Mouse (Mus musculus): ENCODE measurements around the gene Ifitm2. TPM values are rescaled to one million over a fixed set of nuclear protein-coding genes. Genes with fewer than 3 reads are reported as not detected.
"Not testable (repeated sequence)": the region's sequence is repeated elsewhere in the genome, so short reads cannot be mapped to it uniquely, and the experiment has no call there.

The Ifitm2 gene
- polyA plus RNA-seq, 1 experiment from 2014 or later: 182 TPM

DNA sequence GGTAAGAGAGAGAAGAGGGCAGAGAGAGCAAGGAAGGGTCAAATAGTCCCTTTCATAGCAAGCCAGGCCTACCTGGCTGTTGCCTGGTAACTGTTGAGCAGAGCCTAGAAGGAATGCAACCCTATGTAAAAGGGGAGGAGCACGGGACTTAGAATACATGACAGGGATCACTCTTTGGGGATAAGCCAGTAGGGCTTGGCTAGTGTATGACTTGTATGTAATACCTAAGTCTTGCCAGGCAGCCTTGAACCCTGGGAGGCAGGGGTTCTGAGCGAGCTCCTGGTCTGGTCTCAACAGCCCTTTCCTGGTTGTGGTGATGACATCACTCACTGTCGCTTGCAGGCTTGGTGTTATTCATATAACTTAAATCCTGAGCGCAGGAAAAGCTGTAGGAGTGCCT is 33.2 kb upstream of the Ifitm2 start:
- no peak for ATAC-seq
- WGBS: 75% methylated on average over 4 of the region's 4 CpGs
- H3K9ac ChIP-seq (ENCODE audit: low read depth, low read length): no peak overlapping the region

DNA sequence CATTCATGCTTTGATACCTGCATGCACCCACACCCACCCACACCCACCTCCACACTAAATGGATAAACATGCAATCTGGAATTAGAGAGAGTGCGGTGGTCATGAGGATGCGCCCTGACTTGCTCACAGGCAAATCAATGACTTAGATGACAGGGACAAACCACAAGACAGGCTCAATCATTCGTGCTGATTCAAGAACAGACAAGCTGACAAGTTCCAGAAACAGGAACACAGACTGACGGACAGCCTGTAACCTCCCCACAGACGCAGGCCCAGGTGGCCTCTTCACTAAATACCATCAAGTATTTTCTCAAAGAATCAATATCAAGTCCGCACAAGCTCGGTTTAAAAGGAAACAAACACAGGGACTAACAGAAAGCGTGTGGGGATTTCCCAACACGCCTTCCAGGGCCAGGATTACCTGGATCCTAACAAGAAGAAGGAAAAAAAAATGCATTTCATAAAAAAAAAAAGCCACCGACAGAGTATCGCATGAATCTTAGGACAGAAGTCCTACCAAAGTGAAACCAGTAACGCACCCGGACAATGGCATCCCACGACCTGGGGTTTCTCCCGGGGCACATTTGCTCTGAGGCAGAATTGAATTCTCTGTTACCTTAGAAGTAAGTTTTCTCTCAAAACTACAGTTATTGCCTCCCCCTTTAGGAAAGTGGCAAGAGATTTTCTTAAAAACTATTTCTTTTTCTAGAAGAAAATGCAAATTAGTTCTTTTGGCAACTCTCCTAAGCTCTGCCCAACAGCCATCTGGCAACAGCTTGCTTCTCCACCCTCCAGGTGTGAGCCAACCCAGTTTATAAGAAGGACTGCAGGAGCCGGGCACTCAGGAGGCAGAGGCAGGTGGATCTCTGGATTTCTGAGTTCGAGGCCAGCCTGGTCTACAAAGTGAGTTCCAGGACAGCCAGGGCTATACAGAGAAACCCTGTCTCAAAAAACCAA is 31.7 kb upstream of the Ifitm2 start:
- Histone ChIP-seq H3K36me3 (ENCODE audit: control insufficient read depth, insufficient read depth, low read length) (no peaks in the 10 kb centered on the region), H3K27ac (ENCODE audit: low read depth, low read length) (no peak overlapping the region), H3K9ac (ENCODE audit: low read depth, low read length) (no peak overlapping the region), H3K9me3 (ENCODE audit: control insufficient read depth, low read length) (no peaks in the 10 kb centered on the region), H3K27me3 (replicated peaks; ENCODE audit: control insufficient read depth, insufficient read depth, low read length) (no peaks in the 10 kb centered on the region), H3K4me1 (ENCODE audit: control insufficient read depth, insufficient read depth, low read depth, low read length) (no peaks in the 10 kb centered on the region), H3K4me2 (ENCODE audit: low read length) (no peak overlapping the region), H3K4me3 (ENCODE audit: low read length) (no peak overlapping the region)
- 87% methylated on average over 17 of the region's 17 CpGs for WGBS
- no peak for ATAC-seq

More for the DNA sequence above, 33.2 kb upstream of the Ifitm2 start:
- H3K4me1 ChIP-seq (ENCODE audit: control insufficient read depth, insufficient read depth, low read depth, low read length): no peaks in the 10 kb centered on the region
- H3K4me3 ChIP-seq (ENCODE audit: low read length): no peak overlapping the region
- H3K27me3 ChIP-seq (replicated peaks; ENCODE audit: control insufficient read depth, insufficient read depth, low read length): no peaks in the 10 kb centered on the region
- no peaks in the 10 kb centered on the region for H3K36me3 ChIP-seq (ENCODE audit: control insufficient read depth, insufficient read depth, low read length)
- H3K4me2 ChIP-seq (ENCODE audit: low read length): no peak overlapping the region
- H3K9me3 ChIP-seq (ENCODE audit: control insufficient read depth, low read length): no peaks in the 10 kb centered on the region
- H3K27ac ChIP-seq (ENCODE audit: low read depth, low read length): no peak overlapping the region

DNA sequence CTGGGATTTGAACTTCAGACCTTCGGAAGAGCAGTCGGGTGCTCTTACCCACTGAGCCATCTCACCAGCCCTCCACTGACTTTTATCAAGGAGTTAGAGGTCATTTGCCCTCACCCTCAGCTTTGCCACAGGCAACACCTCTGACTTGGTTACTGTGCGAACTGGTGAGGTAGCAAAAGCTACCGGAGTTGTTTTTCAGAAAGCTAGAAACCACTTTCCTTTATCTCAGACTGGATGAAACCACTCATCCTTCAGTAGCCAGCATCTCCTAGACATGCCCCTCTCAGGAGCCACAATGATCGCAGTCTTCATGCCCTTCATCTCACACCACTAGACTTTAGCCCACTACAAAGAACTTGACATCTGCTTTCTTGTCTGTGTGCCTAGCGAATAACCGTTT is 27.2 kb upstream of the Ifitm2 start:
- Histone ChIP-seq H3K4me2 (ENCODE audit: low read length) (no peak overlapping the region), H3K9me3 (ENCODE audit: control insufficient read depth, low read length) (no peaks in the 10 kb centered on the region), H3K9ac (ENCODE audit: low read depth, low read length) (no peak overlapping the region)

DNA sequence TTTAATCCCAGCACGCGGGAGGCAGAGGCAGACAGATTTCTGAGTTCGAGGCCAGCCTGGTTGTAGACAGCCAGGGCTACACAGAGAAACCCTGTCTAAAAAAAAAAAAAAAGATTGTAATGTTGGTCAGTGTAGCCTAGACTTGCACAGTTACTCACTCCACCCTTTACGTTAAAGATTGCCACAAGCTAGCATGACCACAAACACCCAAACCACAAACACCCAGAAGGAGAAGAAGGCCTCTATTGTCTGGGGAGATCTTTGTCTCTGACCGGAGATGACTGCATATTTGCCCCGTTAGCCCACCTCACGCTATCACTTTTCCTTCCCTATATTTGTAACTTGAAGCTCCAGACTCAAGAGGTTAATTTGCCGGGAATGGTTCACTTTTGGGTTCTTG is 25.9 kb upstream of the Ifitm2 start:
- Histone ChIP-seq H3K4me1 (ENCODE audit: control insufficient read depth, insufficient read depth, low read depth, low read length) (no peaks in the 10 kb centered on the region), H3K27me3 (replicated peaks; ENCODE audit: control insufficient read depth, insufficient read depth, low read length) (no peaks in the 10 kb centered on the region), H3K4me2 (ENCODE audit: low read length) (no peak overlapping the region), H3K27ac (ENCODE audit: low read depth, low read length) (no peak overlapping the region), H3K9me3 (ENCODE audit: control insufficient read depth, low read length) (no peaks in the 10 kb centered on the region), H3K9ac (ENCODE audit: low read depth, low read length) (no peak overlapping the region), H3K36me3 (ENCODE audit: control insufficient read depth, insufficient read depth, low read length) (no peaks in the 10 kb centered on the region), H3K4me3 (ENCODE audit: low read length) (no peak overlapping the region)
- 97% methylated on average over 8 of the region's 8 CpGs for WGBS
- no peak for ATAC-seq

More for the DNA sequence above, 27.2 kb upstream of the Ifitm2 start:
- Histone ChIP-seq H3K27me3 (replicated peaks; ENCODE audit: control insufficient read depth, insufficient read depth, low read length) (no peaks in the 10 kb centered on the region), H3K27ac (ENCODE audit: low read depth, low read length) (no peak overlapping the region), H3K4me1 (ENCODE audit: control insufficient read depth, insufficient read depth, low read depth, low read length) (no peaks in the 10 kb centered on the region), H3K4me3 (ENCODE audit: low read length) (no peak overlapping the region), H3K36me3 (ENCODE audit: control insufficient read depth, insufficient read depth, low read length) (no peaks in the 10 kb centered on the region)
- WGBS: 94% methylated on average over 7 of the region's 7 CpGs
- no peak for ATAC-seq

DNA sequence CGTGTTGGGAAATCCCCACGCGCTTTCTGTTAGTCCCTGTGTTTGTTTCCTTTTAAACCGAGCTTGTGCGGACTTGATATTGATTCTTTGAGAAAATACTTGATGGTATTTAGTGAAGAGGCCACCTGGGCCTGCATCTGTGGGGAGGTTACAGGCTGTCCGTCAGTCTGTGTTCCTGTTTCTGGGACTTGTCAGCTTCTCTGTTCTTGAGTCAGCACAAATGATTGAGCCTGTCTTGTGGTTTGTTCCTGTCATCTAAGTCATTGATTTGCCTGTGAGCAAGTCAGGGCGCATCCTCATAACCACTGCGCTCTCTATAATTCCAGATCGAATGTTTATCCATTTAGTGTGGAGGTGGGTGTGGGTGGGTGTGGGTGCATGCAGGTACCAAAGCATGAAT is 20.9 kb upstream of the Ifitm2 start:
- 90% methylated on average over 9 of the region's 9 CpGs for WGBS
- ATAC-seq: not testable (repeated sequence)

DNA sequence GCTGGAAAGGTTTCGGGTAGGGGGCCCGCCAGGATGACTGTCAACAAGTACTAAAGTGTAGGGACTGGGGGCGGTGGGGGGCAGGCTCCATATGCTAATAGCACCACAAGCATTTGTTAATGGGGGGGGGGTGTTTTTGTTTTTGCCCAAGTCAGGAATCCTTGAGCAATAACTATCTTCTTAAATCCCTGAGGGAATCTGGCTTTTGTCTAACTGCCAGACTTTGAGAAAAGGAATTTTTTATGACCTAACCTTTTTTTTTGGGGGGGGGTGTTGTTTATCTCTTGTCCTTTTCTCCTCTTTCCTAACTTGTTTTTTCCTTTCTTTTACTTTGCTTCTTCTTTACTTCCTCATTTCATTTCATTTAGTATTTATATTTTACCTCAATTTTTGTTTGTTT is 19.7 kb upstream of the Ifitm2 start:
- no peak overlapping the region for H3K4me2 ChIP-seq (ENCODE audit: low read length)
- 28% methylated on average over 3 of the region's 3 CpGs for WGBS

More for the DNA sequence above, 20.9 kb upstream of the Ifitm2 start:
- not testable (repeated sequence) for H3K36me3 ChIP-seq (ENCODE audit: control insufficient read depth, insufficient read depth, low read length); H3K4me1 ChIP-seq (ENCODE audit: control insufficient read depth, insufficient read depth, low read depth, low read length); H3K4me3 ChIP-seq (ENCODE audit: low read length); H3K9ac ChIP-seq (ENCODE audit: low read depth, low read length); H3K27ac ChIP-seq (ENCODE audit: low read depth, low read length); H3K27me3 ChIP-seq (replicated peaks; ENCODE audit: control insufficient read depth, insufficient read depth, low read length); H3K9me3 ChIP-seq (ENCODE audit: control insufficient read depth, low read length); H3K4me2 ChIP-seq (ENCODE audit: low read length)

DNA sequence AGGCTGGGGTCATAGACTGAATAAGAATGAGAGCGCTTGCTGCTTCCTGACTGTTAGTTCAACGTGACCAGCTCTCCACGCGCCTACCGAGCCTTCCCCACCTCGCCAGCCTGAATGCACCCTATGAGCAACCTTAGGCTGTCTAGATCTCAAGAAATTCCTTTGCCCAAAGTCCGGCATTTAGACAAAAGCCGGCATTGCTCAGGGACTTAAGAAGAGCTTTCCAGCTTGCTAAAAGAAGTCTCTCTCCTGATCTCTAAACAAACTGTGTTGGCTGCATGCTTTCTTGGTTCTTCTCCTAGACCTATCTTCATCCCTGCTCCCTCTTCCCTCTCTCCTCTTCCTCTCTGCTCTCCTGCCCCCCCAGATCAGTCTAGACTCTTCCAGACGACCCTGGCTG is 19.2 kb upstream of the Ifitm2 start:
- ATAC-seq: no peak
- 21% methylated on average over 9 of the region's 9 CpGs for WGBS
- H3K4me2 ChIP-seq (ENCODE audit: low read length): no peak overlapping the region
- H3K27ac ChIP-seq (ENCODE audit: low read depth, low read length): no peak overlapping the region
- no peak overlapping the region for H3K4me3 ChIP-seq (ENCODE audit: low read length)
- H3K9ac ChIP-seq (ENCODE audit: low read depth, low read length): no peak overlapping the region
- H3K36me3 ChIP-seq (ENCODE audit: control insufficient read depth, insufficient read depth, low read length): no peaks in the 10 kb centered on the region
- no peaks in the 10 kb centered on the region for H3K27me3 ChIP-seq (replicated peaks; ENCODE audit: control insufficient read depth, insufficient read depth, low read length)
- H3K9me3 ChIP-seq (ENCODE audit: control insufficient read depth, low read length): no peaks in the 10 kb centered on the region
- no peaks in the 10 kb centered on the region for H3K4me1 ChIP-seq (ENCODE audit: control insufficient read depth, insufficient read depth, low read depth, low read length)

More for the DNA sequence above, 19.7 kb upstream of the Ifitm2 start:
- Histone ChIP-seq H3K27ac (ENCODE audit: low read depth, low read length) (no peak overlapping the region), H3K4me3 (ENCODE audit: low read length) (no peak overlapping the region), H3K9ac (ENCODE audit: low read depth, low read length) (no peak overlapping the region), H3K4me1 (ENCODE audit: control insufficient read depth, insufficient read depth, low read depth, low read length) (no peaks in the 10 kb centered on the region), H3K36me3 (ENCODE audit: control insufficient read depth, insufficient read depth, low read length) (no peaks in the 10 kb centered on the region), H3K27me3 (replicated peaks; ENCODE audit: control insufficient read depth, insufficient read depth, low read length) (no peaks in the 10 kb centered on the region), H3K9me3 (ENCODE audit: control insufficient read depth, low read length) (no peaks in the 10 kb centered on the region)
- ATAC-seq: no peak

DNA sequence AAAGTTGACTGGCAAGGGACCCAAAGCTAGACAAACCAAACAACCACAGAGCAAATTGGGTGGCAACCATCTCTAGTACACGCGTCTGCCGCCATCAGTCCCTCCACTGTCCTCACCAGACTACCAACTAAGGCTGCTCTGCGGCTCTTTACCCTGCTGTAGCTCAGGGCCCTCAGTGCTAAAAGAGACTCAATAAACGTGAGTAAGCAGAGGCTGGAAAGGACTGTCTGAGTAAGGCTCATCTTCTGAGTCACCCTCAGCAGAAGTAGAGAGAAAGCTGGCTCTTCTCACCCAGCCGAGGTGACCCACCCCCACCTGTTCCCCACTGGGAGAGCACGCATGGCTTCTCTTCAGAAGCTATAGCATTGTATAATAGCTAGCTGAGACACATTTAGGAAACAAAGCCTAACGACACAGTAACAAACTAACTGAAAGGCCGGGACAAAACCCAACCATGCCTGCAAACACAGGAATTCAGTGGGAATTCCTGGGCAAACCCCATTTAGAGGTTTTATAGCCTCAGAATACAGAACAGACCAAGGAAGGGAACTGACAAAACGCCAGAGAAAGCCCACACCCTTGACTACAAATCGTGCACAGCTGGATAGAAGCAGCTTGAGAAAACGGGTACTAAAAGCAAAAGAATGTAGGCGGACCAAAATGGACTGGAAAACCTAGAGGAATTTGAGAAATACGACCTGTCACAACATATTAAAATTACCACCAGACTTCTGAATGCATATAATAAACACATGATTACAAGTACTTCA is 17.8 kb upstream of the Ifitm2 start:
- Histone ChIP-seq H3K9ac (ENCODE audit: low read depth, low read length) (no peak overlapping the region), H3K36me3 (ENCODE audit: control insufficient read depth, insufficient read depth, low read length) (no peaks in the 10 kb centered on the region), H3K4me3 (ENCODE audit: low read length) (no peak overlapping the region), H3K9me3 (ENCODE audit: control insufficient read depth, low read length) (no peaks in the 10 kb centered on the region), H3K4me2 (ENCODE audit: low read length) (no peak overlapping the region), H3K27me3 (replicated peaks; ENCODE audit: control insufficient read depth, insufficient read depth, low read length) (no peaks in the 10 kb centered on the region), H3K4me1 (ENCODE audit: control insufficient read depth, insufficient read depth, low read depth, low read length) (no peaks in the 10 kb centered on the region), H3K27ac (ENCODE audit: low read depth, low read length) (no peak overlapping the region)
- no peak for ATAC-seq
- 21% methylated on average over 14 of the region's 14 CpGs for WGBS

DNA sequence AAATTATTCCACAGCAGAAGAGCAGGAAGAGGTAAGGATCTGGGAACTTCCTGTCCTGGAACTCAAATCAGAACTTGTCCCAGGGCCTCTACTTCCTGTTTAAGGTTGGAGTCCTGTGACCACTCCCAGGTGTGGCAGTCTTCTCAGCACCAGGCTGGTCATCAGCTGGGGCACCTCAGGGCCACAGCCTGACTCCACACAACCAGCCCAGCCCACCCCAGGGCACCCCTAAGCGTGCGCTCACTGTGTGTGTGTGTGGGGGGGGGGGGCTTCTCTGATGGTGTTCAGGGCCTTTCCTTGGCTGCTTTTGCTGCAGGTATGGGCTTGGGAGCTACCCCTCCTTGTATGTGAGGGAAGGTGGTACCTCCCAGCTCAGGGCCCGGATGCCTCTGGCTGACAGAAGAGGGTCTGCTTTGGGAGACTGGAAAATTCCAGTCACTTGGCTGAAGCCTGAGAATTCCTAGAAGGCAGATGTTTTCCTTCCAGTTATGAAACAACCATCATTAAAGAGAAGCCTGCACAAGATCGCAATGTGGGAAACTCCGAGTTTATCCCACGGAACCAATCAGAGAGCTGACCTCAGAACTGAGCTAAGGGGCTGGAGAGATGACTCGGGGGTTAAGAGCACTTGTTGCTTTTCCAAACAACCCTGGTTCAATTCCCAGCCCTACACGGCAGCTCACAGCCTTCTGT is 15.8 kb upstream of the Ifitm2 start:
- H3K27ac ChIP-seq (ENCODE audit: low read depth, low read length): no peak overlapping the region
- WGBS: 87% methylated on average over 8 of the region's 8 CpGs
- ATAC-seq: no peak
- no peaks in the 10 kb centered on the region for H3K4me1 ChIP-seq (ENCODE audit: control insufficient read depth, insufficient read depth, low read depth, low read length)
- H3K4me3 ChIP-seq (ENCODE audit: low read length): no peak overlapping the region
- H3K9me3 ChIP-seq (ENCODE audit: control insufficient read depth, low read length): no peaks in the 10 kb centered on the region
- no peak overlapping the region for H3K9ac ChIP-seq (ENCODE audit: low read depth, low read length)
- no peak overlapping the region for H3K4me2 ChIP-seq (ENCODE audit: low read length)
- H3K36me3 ChIP-seq (ENCODE audit: control insufficient read depth, insufficient read depth, low read length): no peaks in the 10 kb centered on the region
- H3K27me3 ChIP-seq (replicated peaks; ENCODE audit: control insufficient read depth, insufficient read depth, low read length): no peaks in the 10 kb centered on the region
